Mouse (Mus musculus) heart, adult 10 weeks (tissue): ENCODE data around the gene Slc27a2. TPM values are rescaled to one million over a fixed set of nuclear protein-coding genes. Genes with fewer than 3 reads are reported as not detected.

Source experiments
- polyA plus RNA-seq: library from polyadenylated mRNA; stranded (reverse); fragments of 350-450 nt; fragmentation: Illumina TruSeq; extraction: RNeasy Lipid Tissue Mini Kit (QIAGEN cat#74804); gene quantifications from one replicate; pipeline ENCODE4 v1.2.3, GENCODE M21; 2014; ENCODE audit warnings: low read depth, low replicate concordance

Gene Slc27a2
- polyA plus RNA-seq = 1.4 TPM

DNA sequence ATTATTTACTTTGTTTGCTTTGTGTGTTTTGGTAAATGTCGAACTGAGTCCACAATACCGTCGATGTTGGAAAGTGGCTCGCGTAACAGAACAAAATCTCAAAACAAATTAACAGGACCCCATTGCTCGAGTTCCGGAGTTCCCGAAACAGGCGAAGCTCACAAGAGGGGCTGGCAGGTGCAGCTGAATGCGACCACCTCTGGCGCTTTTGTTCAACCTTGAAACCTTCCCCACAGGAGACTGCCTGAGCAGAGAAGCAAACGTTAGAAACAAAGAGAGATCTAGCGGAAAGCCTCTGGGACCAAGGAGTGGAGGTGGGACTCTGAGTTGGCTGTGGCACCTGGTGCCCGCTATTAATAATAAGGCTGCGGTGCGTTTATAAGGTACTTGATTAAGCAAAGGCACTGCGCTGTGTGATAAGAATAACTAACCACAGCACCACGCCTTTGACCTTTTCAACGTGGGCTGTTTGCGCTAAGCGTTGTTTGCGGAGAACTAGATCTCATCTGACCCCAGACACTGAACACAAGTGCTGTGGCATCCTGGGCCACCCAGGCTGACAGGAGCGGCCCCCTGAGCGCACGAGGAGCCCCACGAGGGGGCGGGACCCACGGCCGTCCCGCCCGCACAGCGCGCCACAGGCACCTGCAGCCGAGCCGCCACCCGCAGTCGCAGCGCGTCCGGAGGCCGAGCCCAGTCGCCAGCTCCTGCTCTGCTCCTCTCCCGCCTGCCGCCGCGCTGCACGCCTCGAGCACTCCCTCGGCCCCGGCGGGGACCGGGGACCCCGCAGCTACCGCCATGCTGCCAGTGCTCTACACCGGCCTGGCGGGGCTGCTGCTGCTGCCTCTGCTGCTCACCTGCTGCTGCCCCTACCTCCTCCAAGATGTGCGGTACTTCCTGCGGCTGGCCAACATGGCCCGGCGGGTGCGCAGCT lies at the start of gene Slc27a2:
Gene Slc27a2 (plus strand): TSS at position 51 of the 934 bp plus-strand sequence.

DNA sequence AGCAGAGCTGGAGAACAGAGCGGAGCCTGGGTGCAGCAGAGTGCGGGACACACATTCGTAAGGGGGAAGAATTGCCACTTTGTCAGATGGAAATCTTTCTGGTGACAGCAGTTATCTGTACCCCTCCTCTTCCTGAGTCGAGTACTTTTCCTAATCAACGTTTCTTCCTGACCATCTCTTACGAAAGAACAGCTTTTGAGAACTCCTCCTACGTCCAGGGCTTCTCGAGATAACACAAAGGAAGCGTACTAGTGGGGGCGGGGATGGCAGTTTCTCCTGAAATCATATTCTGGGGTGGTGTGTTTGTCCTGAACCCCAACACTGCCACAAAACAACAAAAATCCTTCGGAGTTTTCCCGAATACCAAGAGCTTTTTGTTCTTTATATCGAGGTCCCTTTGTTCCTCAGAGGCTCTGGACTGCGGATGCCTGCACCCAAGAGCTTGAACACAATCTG lies 67.1 kb downstream of the Slc27a2 start, which contains the start of gene Hdc:
Gene Hdc (minus strand): TSS at position 51 of the 456 bp plus-strand sequence.

Other genes starting within 250 kb of the Slc27a2 start
- 0.37 TPM for gene Atp8b4, start 51.7 kb upstream of the Slc27a2 start, polyA plus RNA-seq
- 2.8 TPM for gene Hdc, start 66.9 kb downstream of the Slc27a2 start, polyA plus RNA-seq
- gene Gabpb1, start 123.9 kb downstream of the Slc27a2 start, polyA plus RNA-seq = 12.1 TPM
- gene Usp8, start 154.9 kb downstream of the Slc27a2 start, polyA plus RNA-seq = 26.4 TPM
- gene Usp50, start 231.1 kb downstream of the Slc27a2 start, polyA plus RNA-seq = 0.94 TPM